Mouse (Mus musculus) layer of hippocampus, adult 11-12 months (tissue): Measurements from ENCODE around the gene Sumo1.

Experiments
- DNase-seq: peaks from one replicate; pipeline ENCODE4 v3.0.0; 2022; ENCODE audit warnings: low spot score

Gene Sumo1

GRCm38 (mm10) chr1:59549036-59549675, 121.5 kb downstream of the Sumo1 start:
- no peak for DNase-seq

GRCm38 (mm10) chr1:59548486-59548885, 122.1 kb downstream of the Sumo1 start:
- no peak for DNase-seq

GRCm38 (mm10) chr1:59543911-59544310, 126.7 kb downstream of the Sumo1 start:
- DNase-seq = no peak

- no peak for DNase-seq
These were observed 128.4 kb downstream of the Sumo1 start for GRCm38 (mm10) chr1:59542231-59542630.

- DNase-seq = no peak
These were observed 129.2 kb downstream of the Sumo1 start for GRCm38 (mm10) chr1:59541271-59542020.

GRCm38 (mm10) chr1:59540537-59541148, 130.0 kb downstream of the Sumo1 start:
- DNase-seq = no peak

GRCm38 (mm10) chr1:59538381-59538780, 132.3 kb downstream of the Sumo1 start:
- DNase-seq = no peak
